Mouse (Mus musculus) heart, postnatal 0 days (tissue): ENCODE measurements around the gene Nfya. TPM values are rescaled to one million over a fixed set of nuclear protein-coding genes. Genes with fewer than 3 reads are reported as not detected.

Experiments
- ATAC-seq: fragments of 200-750 bp; cut with Nextera tagmentation; 2 replicates; pipeline ENCODE4 v1.8.0; 2017; ENCODE audit warnings: low read depth, moderate number of reproducible peaks, moderate library complexity; ENCODE audit not compliant: insufficient read depth
- DNase-seq: peaks from one replicate; pipeline ENCODE4 v3.0.0-alpha.2; 2016; ENCODE audit warnings: low spot score
- H3K27ac ChIP-seq: fragments of 300-500 bp; sonication (generic); 2 replicates; pipeline ENCODE4 v1.5.1; 2014; ENCODE audit warnings: low read depth, mild to moderate bottlenecking
- H3K27me3 ChIP-seq: fragments of 300-500 bp; sonication (generic); 2 replicates; pipeline ENCODE4 v1.6.1; 2014; ENCODE audit warnings: low read length, mixed read lengths; ENCODE audit not compliant: control insufficient read depth, insufficient read depth
- H3K36me3 ChIP-seq: fragments of 300-500 bp; sonication (generic); replicated peaks from 2 replicates; pipeline ENCODE4 v1.6.1; 2014; ENCODE audit warnings: low read length, mixed read lengths; ENCODE audit not compliant: control insufficient read depth, insufficient read depth
- H3K4me1 ChIP-seq: fragments of 300-500 bp; sonication (generic); 2 replicates; pipeline ENCODE4 v1.6.1; 2014; ENCODE audit warnings: antibody characterized with exemption; ENCODE audit not compliant: control insufficient read depth, insufficient read depth
- H3K4me2 ChIP-seq: fragments of 300-500 bp; sonication (generic); 2 replicates; pipeline ENCODE4 v1.6.1; 2014; ENCODE audit warnings: low read depth, mild to moderate bottlenecking, low read length, moderate library complexity
- H3K4me3 ChIP-seq: fragments of 300-500 bp; sonication (generic); 2 replicates; pipeline ENCODE4 v1.5.1; 2014; ENCODE audit warnings: low read depth, low read length
- H3K9ac ChIP-seq: fragments of 300-500 bp; sonication (generic); replicated peaks from 2 replicates; pipeline ENCODE4 v1.6.1; 2014; ENCODE audit warnings: low read depth, low read length, mixed read lengths
- H3K9me3 ChIP-seq: fragments of 300-500 bp; sonication (generic); replicated peaks from 2 replicates; pipeline ENCODE4 v1.6.1; 2016; ENCODE audit warnings: low read length; ENCODE audit not compliant: control insufficient read depth
- CTCF ChIP-seq: IDR thresholded peaks from 2 replicates; pipeline ENCODE4 v1.5.1; 2016; ENCODE audit warnings: antibody characterized with exemption, control low read depth, low read depth
- EP300 ChIP-seq: IDR thresholded peaks from 2 replicates; pipeline ENCODE4 v1.6.1; 2016; ENCODE audit warnings: antibody characterized with exemption, low read depth
- WGBS: fragments of 180-500 bp; shearing (Covaris S2); extraction: QIAGEN DNeasy Blood & Tissue Kit; methylation state at CpG from one replicate; pipeline ENCODE4 v1.1.7; 2014; 5-methylcytosine and 5-hydroxymethylcytosine counted together
- polyA plus RNA-seq: library from polyadenylated mRNA; unstranded; fragments of >200 nt; fragmentation: Nextera tagmentation; extraction: Ambion mirVana; gene quantifications from 2 replicates; pipeline ENCODE4 v1.2.1, GENCODE M21; 2015
- total RNA-seq: library from RNA; depleted of rRNA; stranded (reverse); fragments of >200 nt; gene quantifications from 2 replicates; pipeline ENCODE4 v1.2.3, GENCODE M21; 2014; ENCODE audit warnings: low replicate concordance; rRNA removed

Gene Nfya
- total and polyA plus RNA-seq, 2 experiments from 2014 or later = 4.7 to 27.4 TPM

DNA sequence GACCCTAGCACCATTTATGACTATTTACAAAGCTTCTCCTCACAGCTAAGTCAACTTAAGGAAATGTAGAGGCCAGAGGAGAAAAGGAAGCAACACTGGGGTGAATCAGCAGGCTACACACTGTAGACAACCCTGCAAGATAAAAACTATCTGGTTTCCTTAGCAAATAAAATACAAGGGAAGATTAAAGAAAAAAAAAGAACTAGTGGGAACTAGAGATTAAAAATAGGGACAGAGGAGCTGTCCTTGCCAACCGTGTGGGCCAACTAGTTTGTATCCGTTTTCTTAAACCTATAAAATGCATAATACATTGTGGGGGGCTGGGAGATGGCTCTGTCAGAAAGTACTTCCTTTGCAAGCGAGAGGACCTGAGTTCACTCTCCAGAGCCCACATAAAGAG lies 67.8 kb downstream of the Nfya start:
- Histone ChIP-seq H3K4me1 (no peaks in the 10 kb centered on the region), H3K27ac (no peak overlapping the region), H3K36me3 (no peaks in the 10 kb centered on the region), H3K4me2 (no peak overlapping the region), H3K9me3 (no peaks in the 10 kb centered on the region), H3K9ac (no peak overlapping the region), H3K4me3 (no peak overlapping the region), H3K27me3 (no peaks in the 10 kb centered on the region)
- no peak for TF ChIP-seq EP300
- no peak for TF ChIP-seq CTCF
- DNase-seq (no peak), ATAC-seq (no peak)
- 51% methylated on average over 3 of the region's 3 CpGs for WGBS

DNA sequence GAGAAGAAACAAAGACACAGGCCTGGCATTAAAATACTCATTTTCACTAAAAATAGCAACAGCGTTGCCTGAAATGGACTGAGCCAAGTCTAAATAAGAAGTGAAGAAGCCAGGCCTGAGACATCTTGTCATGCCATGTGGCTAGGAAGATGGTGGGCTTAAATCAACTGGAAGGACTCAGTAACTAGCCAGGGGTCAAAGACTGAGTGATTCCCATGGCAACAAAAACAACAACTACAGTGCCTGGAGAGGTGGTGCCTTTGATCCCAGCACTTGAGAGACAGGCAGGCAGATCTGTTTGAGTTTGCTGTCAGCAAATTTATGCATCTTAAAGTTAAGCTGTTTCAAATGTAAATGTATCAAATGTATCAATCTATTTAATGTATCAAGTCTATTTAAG lies 69.4 kb downstream of the Nfya start:
- TF ChIP-seq EP300 (no peak), CTCF (no peak)
- DNase-seq (no peak), ATAC-seq (no peak)
- H3K36me3 ChIP-seq = no peaks in the 10 kb centered on the region
- no peak overlapping the region for H3K4me3 ChIP-seq
- H3K9me3 ChIP-seq = no peaks in the 10 kb centered on the region
- no peak overlapping the region for H3K27ac ChIP-seq
- H3K4me2 ChIP-seq = no peak overlapping the region
- 60% methylated on average over 1 of the region's 1 CpGs for WGBS
- no peaks in the 10 kb centered on the region for H3K27me3 ChIP-seq
- H3K4me1 ChIP-seq = no peaks in the 10 kb centered on the region
- no peak overlapping the region for H3K9ac ChIP-seq

Other genes starting within 250 kb of the Nfya start
- not detected in 2 replicates for gene A530064D06Rik, start 242.6 kb downstream of the Nfya start, total RNA-seq
- 0.08 and 0.23 TPM in 2 replicates for gene A530064D06Rik, start 242.6 kb downstream of the Nfya start, polyA plus RNA-seq
- gene Trem1, start 177.1 kb downstream of the Nfya start, total RNA-seq = 1.6 TPM in 1 of 2 replicates, not detected in the other
- gene Trem1, start 177.1 kb downstream of the Nfya start, polyA plus RNA-seq = 0.04 TPM in 2 replicates
- gene Trem3, start 162.1 kb downstream of the Nfya start, total RNA-seq = not detected in 2 replicates
- gene Trem3, start 162.1 kb downstream of the Nfya start, polyA plus RNA-seq = 0.11 and 0.15 TPM in 2 replicates
- gene Treml4, start 145.6 kb downstream of the Nfya start, total RNA-seq = 0.19 TPM in 1 of 2 replicates, not detected in the other
- 0.36 and 0.44 TPM in 2 replicates for gene Treml4, start 145.6 kb downstream of the Nfya start, polyA plus RNA-seq
- 0.15 and 7.9 TPM in 2 replicates for gene Treml2, start 110.4 kb downstream of the Nfya start, total RNA-seq
- not detected in 2 replicates for gene Treml2, start 110.4 kb downstream of the Nfya start, polyA plus RNA-seq
- gene B430306N03Rik, start 93.8 kb downstream of the Nfya start, total RNA-seq = 0.23 and 0.31 TPM in 2 replicates
- gene B430306N03Rik, start 93.8 kb downstream of the Nfya start, polyA plus RNA-seq = 0.16 and 0.18 TPM in 2 replicates
- gene Trem2, start 63.5 kb downstream of the Nfya start, total RNA-seq = 1.2 and 3.5 TPM in 2 replicates
- 2.7 and 3.5 TPM in 2 replicates for gene Trem2, start 63.5 kb downstream of the Nfya start, polyA plus RNA-seq
- 2.9 TPM in 1 of 2 replicates, not detected in the other for gene Treml1, start 50.0 kb downstream of the Nfya start, total RNA-seq
- 0.44 and 0.57 TPM in 2 replicates for gene Treml1, start 50.0 kb downstream of the Nfya start, polyA plus RNA-seq
- 7.1 and 12.9 TPM in 2 replicates for gene Oard1, start 108 bp upstream of the Nfya start, total RNA-seq
- 30.3 and 31.4 TPM in 2 replicates for gene Oard1, start 108 bp upstream of the Nfya start, polyA plus RNA-seq
- gene Apobec2, start 23.0 kb upstream of the Nfya start, total RNA-seq = 319 and 325 TPM in 2 replicates
- gene Apobec2, start 23.0 kb upstream of the Nfya start, polyA plus RNA-seq = 265 and 267 TPM in 2 replicates
- not detected in 2 replicates for gene Tspo2, start 41.6 kb upstream of the Nfya start, total RNA-seq
- 0.63 and 0.75 TPM in 2 replicates for gene Tspo2, start 41.6 kb upstream of the Nfya start, polyA plus RNA-seq
- 1.4 TPM in 1 of 2 replicates, not detected in the other for gene Unc5cl, start 45.0 kb upstream of the Nfya start, total RNA-seq
- gene Unc5cl, start 45.0 kb upstream of the Nfya start, polyA plus RNA-seq = 0.14 TPM in 1 of 2 replicates, not detected in the other